Mouse (Mus musculus) G1E (cell line): ENCODE results near the gene Lrrc4c. TPM values are rescaled to one million over a fixed set of nuclear protein-coding genes. Genes with fewer than 3 reads are reported as not detected.

Experiments
- ATAC-seq: 2 replicates; pipeline ENCODE4 v1.8.0; 2016; ENCODE audit warnings: mild to moderate bottlenecking; ENCODE audit not compliant: insufficient number of reproducible peaks, poor library complexity, low FRiP score, severe bottlenecking; ENCODE audit errors: extremely low read depth
- DNase-seq: peaks from one replicate; pipeline ENCODE4 v3.0.0; 2012; ENCODE audit warnings: low spot score
- H3K27me3 ChIP-seq: 2 replicates; pipeline ENCODE4 v1.6.1; 2012; ENCODE audit warnings: mild to moderate bottlenecking, low read length, inconsistent platforms; ENCODE audit not compliant: insufficient read depth
- H3K36me3 ChIP-seq: replicated peaks from 2 replicates; pipeline ENCODE3; 2012; ENCODE audit warnings: mild to moderate bottlenecking, inconsistent platforms
- H3K4me1 ChIP-seq: 2 replicates; pipeline ENCODE4 v1.6.1; 2012; ENCODE audit warnings: low read depth, low read length, inconsistent platforms, mixed read lengths; ENCODE audit not compliant: insufficient read depth
- H3K4me3 ChIP-seq: 2 replicates; pipeline ENCODE4 v1.5.1; 2012; ENCODE audit warnings: low read depth, mild to moderate bottlenecking, inconsistent platforms, low read length, moderate library complexity, mixed read lengths
- H3K9me3 ChIP-seq: replicated peaks from 2 replicates; pipeline ENCODE4 v1.6.1; 2012; ENCODE audit warnings: inconsistent platforms
- CTCF ChIP-seq: IDR thresholded peaks from 2 replicates; pipeline ENCODE4 v1.5.1; 2012; ENCODE audit warnings: low read depth, low read length, inconsistent platforms, mixed read lengths
- GATA1 ChIP-seq: IDR thresholded peaks from 2 replicates; pipeline ENCODE4 v1.6.1; 2012; ENCODE audit warnings: borderline replicate concordance, low read length, inconsistent platforms, mixed read lengths
- GATA2 ChIP-seq: IDR thresholded peaks from 2 replicates; pipeline ENCODE4 v1.6.1; 2012; ENCODE audit warnings: low read depth, low read length, inconsistent platforms, borderline replicate concordance
- POLR2AphosphoS5 ChIP-seq: IDR thresholded peaks from 2 replicates; pipeline ENCODE4 v1.6.1; 2012; ENCODE audit warnings: low read depth, low read length, inconsistent platforms; ENCODE audit not compliant: insufficient replicate concordance
- TAL1 ChIP-seq: conservative IDR thresholded peaks from 2 replicates; pipeline ENCODE4 v1.6.1; 2012; ENCODE audit warnings: low read depth, low read length, inconsistent platforms, mixed read lengths
- polyA plus RNA-seq: library from polyadenylated mRNA; stranded (reverse); fragments of >175 nt; gene quantifications from 2 replicates; pipeline ENCODE4 v1.2.3, GENCODE M21; 2012
- total RNA-seq, 2 experiments: library from RNA; stranded (forward) in 1 of 2; stranded (reverse) in 1 of 2; fragments of 200-1000 nt in 1 of 2; fragments of >200 nt in 1 of 2; fragmentation: Nextera tagmentation in 1 of 2; gene quantifications; 2 replicates each; pipeline ENCODE4 v1.2.3; 2014 to 2017

Gene Lrrc4c
- total and polyA plus RNA-seq, 3 experiments, result 0.11 TPM; not detected in 2

GRCm38 (mm10) chr2:96850839-96851396 lies 532.9 kb downstream of the Lrrc4c start:
- Histone ChIP-seq H3K4me1 (no peaks in the 10 kb centered on the region), H3K27me3 (no peaks in the 10 kb centered on the region), H3K9me3 (no peaks in the 10 kb centered on the region), H3K36me3 (no peaks in the 10 kb centered on the region), H3K4me3 (no peak overlapping the region)
- TF ChIP-seq GATA1, result no peak
- no peak for TF ChIP-seq GATA2
- TF ChIP-seq CTCF, result no peak
- TF ChIP-seq TAL1, result no peak
- TF ChIP-seq POLR2AphosphoS5, result no peak
- ATAC-seq (no peak), DNase-seq (no peak)

GRCm38 (mm10) chr2:96853797-96854196 lies 535.8 kb downstream of the Lrrc4c start:
- ATAC-seq (no peak), DNase-seq (no peak)
- TF ChIP-seq TAL1, result no peak
- TF ChIP-seq CTCF, result no peak
- TF ChIP-seq GATA1, result no peak
- no peak for TF ChIP-seq POLR2AphosphoS5
- TF ChIP-seq GATA2, result no peak
- Histone ChIP-seq H3K4me1 (no peaks in the 10 kb centered on the region), H3K36me3 (no peaks in the 10 kb centered on the region), H3K4me3 (no peak overlapping the region), H3K9me3 (no peaks in the 10 kb centered on the region), H3K27me3 (no peaks in the 10 kb centered on the region)

GRCm38 (mm10) chr2:96876062-96876461 lies 558.1 kb downstream of the Lrrc4c start:
- TF ChIP-seq GATA1 (no peak), CTCF (no peak), TAL1 (no peak), GATA2 (no peak), POLR2AphosphoS5 (no peak)
- no peaks in the 10 kb centered on the region for H3K4me1 ChIP-seq
- H3K27me3 ChIP-seq, result no peaks in the 10 kb centered on the region
- H3K4me3 ChIP-seq, result no peak overlapping the region
- DNase-seq, result no peak
- H3K9me3 ChIP-seq, result no peaks in the 10 kb centered on the region
- no peaks in the 10 kb centered on the region for H3K36me3 ChIP-seq
- ATAC-seq, result no peak

GRCm38 (mm10) chr2:96949531-96949930 lies 631.6 kb downstream of the Lrrc4c start:
- Histone ChIP-seq H3K36me3 (no peaks in the 10 kb centered on the region), H3K4me1 (no peaks in the 10 kb centered on the region), H3K4me3 (no peak overlapping the region), H3K9me3 (no peaks in the 10 kb centered on the region), H3K27me3 (no peaks in the 10 kb centered on the region)
- no peak for ATAC-seq
- no peak for TF ChIP-seq POLR2AphosphoS5
- TF ChIP-seq TAL1, result no peak
- TF ChIP-seq GATA1, result no peak
- no peak for TF ChIP-seq CTCF
- TF ChIP-seq GATA2, result no peak
- no peak for DNase-seq

GRCm38 (mm10) chr2:96999521-96999920 lies 681.6 kb downstream of the Lrrc4c start:
- DNase-seq, result no peak
- Histone ChIP-seq H3K36me3 (no peaks in the 10 kb centered on the region), H3K4me3 (no peak overlapping the region), H3K4me1 (no peaks in the 10 kb centered on the region), H3K27me3 (no peaks in the 10 kb centered on the region), H3K9me3 (peaks cover 5% of the 10 kb centered on the region; the same call in 1 of the 2 replicates)
- no peak for ATAC-seq
- TF ChIP-seq GATA1, result no peak
- TF ChIP-seq TAL1, result no peak
- TF ChIP-seq POLR2AphosphoS5, result no peak
- no peak for TF ChIP-seq CTCF
- TF ChIP-seq GATA2, result no peak

GRCm38 (mm10) chr2:97018319-97018718 lies 700.4 kb downstream of the Lrrc4c start:
- no peak for ATAC-seq
- DNase-seq, result no peak
- TF ChIP-seq POLR2AphosphoS5 (no peak), CTCF (no peak), GATA1 (no peak), TAL1 (no peak), GATA2 (no peak)
- no peaks in the 10 kb centered on the region for H3K36me3 ChIP-seq
- no peak overlapping the region for H3K4me3 ChIP-seq
- no peaks in the 10 kb centered on the region for H3K27me3 ChIP-seq
- no peaks in the 10 kb centered on the region for H3K9me3 ChIP-seq
- no peaks in the 10 kb centered on the region for H3K4me1 ChIP-seq

GRCm38 (mm10) chr2:97026991-97027390 lies 709.0 kb downstream of the Lrrc4c start:
- H3K36me3 ChIP-seq, result no peaks in the 10 kb centered on the region
- H3K4me1 ChIP-seq, result no peaks in the 10 kb centered on the region
- ATAC-seq, result no peak
- H3K27me3 ChIP-seq, result no peaks in the 10 kb centered on the region
- TF ChIP-seq CTCF, result no peak
- no peak overlapping the region for H3K4me3 ChIP-seq
- DNase-seq, result no peak
- no peaks in the 10 kb centered on the region for H3K9me3 ChIP-seq
